Mouse (Mus musculus) kidney, postnatal 14 days (tissue): ENCODE data around the gene Acss2.
"Not testable (repeated sequence)": the region's sequence is repeated elsewhere in the genome, so short reads cannot be mapped to it uniquely, and the experiment has no call there.

Experiments used
- DNase-seq: peaks from one replicate; pipeline ENCODE4 v3.0.0; 2022; ENCODE audit warnings: mixed read lengths

Gene Acss2

DNA sequence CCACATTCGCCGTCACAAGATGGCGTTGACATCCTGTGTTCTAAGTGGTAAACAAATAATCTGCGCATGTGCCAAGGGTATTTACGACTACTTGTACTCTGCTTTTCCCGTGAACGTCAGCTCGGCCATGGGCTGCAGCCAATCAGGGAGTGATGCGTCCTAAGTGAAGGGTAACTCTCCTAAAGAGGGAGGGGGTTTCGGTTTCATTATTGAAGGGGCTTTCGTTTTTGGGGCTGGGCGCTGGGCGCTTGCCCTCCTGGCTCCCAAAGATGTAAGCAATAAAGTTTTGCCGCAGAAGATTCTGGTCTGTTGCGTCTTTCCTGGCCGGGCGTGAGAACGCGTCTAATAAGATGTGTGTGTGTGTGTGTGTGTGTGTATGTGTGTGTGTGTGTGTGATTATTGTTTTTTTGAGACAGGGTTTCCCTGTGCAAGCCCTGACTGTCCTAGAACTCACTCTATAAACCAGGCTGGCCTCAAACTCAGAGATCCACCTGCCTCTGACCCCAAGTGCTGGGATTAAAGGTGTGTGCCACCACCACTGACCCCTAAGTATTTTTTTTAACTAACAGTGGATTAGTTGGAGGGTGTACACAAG, 20.8 kb downstream of the Acss2 start:
- DNase-seq, result not testable (repeated sequence)

DNA sequence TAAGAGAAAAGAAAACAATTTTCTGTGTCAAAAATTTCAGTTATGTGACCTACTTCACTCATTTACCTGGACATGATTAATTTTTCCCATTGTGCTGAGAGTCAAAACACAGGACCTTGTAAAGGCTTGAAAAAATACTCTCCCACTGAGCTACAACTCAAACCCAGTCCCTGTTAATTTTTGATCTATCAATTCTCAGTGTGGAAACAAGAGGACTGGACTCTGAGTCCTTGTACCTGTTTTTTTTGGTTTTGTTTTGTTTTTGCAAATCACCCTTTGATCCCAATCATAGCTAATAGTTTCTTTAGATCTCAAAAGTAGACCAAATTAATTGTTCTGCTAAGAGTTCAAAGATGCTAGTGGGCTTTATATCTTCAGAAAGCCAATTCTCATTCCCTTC, 21.9 kb downstream of the Acss2 start:
- DNase-seq, result no peak

DNA sequence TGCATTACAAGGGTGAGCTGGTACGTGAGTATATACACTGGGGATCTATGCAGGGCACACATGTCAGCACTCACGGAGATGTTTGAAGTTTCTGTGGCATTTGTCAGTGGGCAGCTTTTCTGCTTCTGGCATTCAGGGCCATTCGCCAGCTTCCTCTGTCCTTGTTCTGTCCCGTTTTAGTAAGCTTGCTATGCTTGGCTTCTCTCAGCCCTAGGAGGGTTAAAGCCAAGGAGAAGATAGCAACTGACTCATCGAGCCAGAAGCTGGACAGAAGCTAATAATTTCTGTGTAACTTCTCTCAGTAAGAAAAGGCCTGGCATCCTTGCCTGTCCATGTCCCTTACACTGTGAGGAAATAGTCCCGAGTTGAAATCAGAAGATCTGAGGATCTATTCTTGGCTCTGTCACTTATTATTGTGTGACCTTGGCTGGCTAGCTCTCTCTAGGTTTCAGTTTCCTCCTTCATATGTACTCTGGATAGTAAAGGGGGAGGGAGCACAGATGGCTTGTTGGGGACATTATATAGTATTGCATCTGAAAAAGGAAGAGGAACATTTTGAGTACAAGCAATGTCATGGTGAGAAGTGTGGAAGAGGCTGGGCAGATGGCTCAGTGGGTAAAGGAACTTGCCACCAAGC, 23.2 kb downstream of the Acss2 start:
- peak; percentile 12 for DNase-seq

DNA sequence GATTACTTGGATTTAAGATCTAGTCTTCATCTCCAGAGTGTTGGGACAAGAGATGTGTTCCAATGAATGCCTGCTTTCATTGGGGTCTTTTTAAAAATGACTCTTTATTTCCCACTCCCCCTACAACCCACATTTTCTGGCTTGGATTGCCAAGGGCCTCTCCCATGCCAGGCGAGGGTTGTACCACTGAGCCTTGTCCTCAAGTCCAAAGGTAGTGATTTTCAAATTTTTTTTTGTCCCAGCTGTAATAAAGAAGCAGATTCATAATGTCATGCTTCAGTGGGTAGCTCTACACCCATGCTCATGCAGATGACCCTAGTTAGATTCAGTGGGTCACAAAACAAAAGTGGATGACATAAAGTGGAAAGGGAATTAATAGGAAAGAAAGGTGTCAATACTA, 29.2 kb downstream of the Acss2 start:
- DNase-seq, result no peak

DNA sequence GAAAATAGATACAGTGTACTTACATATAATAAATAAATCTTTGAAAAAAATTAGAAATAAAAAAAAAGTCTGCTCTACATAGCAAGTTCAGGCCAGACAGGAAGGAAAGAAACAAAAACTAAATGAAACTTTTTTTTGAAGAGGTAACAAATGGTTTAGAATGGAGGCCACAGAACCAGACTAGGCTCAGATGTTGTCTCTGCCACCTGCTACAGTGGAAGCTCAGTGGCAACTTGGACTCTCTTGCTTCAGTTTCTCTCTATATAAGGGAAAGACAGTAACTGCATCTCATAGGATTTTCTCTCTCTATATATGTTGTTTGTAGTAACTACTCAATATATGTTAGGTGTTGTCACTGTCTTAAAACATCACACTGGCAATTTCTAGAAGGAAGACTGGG, 34.6 kb downstream of the Acss2 start:
- DNase-seq, result no peak

DNA sequence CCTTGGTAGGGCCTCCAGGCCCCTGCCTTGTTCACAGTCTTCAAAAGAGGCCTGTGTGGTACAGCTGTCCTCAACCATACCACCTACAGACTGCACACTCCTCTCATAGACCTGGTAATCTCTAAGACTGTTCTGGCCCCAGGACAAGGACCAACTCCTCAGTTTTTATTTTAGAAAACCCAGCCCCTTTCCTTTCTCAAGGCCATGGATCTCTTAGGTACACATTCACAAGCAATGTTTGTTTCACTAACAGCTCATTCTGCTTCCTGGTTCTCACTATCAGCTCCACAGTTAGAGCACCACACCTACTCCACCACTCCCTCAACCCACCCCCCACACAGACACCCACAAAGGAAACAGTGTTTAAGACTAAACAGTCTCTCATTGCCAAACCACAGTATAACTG, 35.2 kb downstream of the Acss2 start:
- no peak for DNase-seq

DNA sequence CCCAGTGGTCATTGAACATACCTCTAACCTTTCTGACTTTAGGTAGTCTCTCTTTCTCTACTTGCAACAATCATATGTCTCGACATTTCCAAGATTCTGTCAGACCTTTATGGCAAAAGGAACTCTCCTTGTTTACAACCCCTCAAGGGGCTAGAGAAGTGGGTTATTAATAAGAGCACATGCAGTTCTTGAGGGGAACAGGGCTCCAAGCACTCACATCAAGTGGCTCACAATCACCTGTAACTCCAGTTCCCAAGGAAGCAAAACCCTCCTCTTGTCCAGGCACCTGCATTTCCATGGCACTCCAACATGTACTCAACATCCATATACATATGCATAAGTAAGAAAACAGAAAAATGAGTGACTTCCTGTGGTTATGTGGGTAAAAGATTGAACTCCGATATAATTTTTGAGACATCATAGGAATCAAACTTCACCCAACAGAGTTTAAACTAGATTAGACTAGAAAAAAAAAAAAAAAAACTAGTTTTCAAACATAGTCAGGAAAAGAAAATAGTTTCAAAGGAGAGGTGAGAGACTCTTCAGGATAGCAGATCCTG, 36.8 kb downstream of the Acss2 start:
- DNase-seq, result no peak

DNA sequence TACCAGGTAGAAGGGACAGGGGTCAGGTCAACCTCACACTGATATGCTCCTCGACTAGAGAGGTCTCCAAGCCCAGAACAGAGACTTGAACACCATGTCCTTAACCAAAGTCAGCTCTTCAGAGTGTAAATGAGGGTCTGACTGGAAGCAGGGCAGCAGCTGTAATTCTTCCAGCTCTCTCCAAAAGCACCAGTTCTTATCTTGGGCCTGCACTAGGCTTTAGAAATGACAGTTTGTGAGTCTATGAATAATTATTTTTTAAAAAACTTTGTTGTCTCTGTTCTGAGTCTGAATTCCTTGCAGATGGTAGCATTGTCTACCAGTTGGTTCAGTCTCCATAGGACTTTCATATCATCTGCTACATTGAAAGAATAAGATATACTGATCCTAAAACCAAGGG, 44.5 kb downstream of the Acss2 start:
- DNase-seq, result no peak

DNA sequence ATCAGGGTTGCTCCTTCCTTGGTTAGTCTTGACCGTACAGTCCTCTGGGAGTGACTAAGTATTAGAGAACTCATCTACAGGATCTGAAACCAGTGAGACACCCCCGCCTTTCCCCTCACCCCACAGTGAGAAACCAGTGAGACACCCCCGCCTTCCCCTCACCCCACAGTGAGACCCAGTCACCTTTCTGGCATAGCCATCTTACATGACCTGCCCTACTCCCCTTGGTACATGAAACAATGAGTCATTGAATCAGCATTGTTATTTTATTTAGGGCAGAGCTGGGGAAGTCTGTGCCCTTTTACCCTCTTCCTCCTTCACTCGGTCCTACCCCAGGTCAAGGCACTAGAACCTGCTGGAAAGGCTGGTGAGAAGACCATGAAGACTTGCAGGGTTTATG, 45.2 kb downstream of the Acss2 start:
- no peak for DNase-seq

DNA sequence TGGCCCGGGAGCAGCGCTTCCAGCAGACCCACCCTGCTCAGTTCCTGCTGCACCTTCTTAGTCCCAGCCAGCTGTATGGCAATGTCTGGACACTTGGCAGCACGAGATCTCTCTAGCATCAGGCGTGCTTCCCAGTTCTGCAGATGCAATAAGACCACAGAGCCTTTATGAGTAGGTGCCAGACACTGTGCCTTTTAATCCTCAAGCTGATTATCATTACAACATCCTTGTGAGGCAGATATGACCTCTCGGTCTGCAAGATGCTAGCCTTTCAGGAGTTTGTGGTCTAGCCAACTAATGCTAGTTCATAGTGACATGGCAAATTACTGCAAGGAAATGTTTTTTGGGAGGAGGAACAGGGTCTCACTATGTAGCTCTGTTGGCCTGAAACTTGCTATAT, 50.0 kb downstream of the Acss2 start:
- no peak for DNase-seq

DNA sequence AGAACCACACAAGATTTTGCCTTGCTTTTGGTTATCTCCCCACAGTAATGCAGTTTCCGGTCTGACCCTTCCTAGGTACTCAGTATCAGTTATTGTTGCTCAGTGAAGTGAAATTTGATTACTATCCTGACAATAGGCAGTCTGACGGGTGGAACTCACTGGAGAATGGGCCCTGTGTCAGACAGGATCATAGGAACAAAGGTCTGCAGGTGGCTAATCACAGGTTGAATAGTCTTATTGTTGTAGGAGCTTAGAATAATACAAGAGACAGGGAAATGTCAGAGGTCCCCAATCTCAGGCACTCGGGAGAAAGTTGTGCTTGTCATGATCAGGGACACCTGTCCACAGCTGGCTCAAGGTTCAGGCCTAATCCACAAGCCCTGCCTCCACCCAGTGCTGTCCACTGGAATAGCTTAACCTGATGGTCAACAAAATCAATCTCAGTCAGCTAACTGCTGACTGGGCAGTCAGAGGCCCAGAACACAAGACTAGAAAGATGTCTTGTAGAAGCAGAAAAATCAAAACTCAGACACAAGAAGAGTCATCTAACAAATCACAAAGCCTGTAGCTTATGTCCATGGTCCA, 51.6 kb downstream of the Acss2 start:
- no peak for DNase-seq

DNA sequence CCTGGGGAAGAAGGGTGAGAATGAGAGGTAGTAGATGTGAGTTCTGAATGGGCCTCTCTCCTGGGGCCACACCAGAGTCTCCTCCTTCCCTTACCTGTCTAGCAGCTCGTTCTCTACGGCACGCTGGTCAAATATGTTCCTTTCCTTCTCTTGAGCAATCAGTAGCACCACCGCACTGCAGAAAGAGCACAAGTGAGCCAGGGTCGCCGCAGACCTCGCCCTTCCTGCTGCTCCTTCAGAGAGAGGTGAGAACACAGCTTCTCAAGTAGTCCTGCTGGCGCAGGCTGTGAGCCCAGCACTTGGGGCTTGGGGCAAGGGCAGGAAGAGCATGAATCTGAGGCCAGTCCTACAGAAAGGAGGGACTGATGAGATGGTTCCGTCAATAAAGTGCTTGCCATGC, 55.3 kb downstream of the Acss2 start:
- no peak for DNase-seq

DNA sequence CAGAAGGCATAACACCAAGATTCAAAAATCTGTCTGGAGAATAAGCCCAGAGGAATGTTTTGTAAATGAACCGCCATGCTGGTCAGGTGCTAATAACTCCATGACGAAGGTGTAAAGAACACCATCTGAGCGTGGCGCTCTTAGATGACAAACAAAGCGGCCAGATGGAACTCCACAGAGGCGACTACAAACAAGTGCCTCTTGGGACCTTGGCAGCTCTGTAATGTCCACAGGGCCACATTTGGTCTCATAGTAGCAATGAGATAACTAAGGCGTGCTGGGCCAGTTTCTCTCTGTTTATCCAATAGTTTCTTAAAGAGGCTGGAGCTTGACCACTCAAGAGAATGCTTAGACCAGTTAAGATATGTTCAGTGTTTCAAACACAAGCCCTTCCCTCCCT, 56.2 kb downstream of the Acss2 start:
- DNase-seq, result no peak

DNA sequence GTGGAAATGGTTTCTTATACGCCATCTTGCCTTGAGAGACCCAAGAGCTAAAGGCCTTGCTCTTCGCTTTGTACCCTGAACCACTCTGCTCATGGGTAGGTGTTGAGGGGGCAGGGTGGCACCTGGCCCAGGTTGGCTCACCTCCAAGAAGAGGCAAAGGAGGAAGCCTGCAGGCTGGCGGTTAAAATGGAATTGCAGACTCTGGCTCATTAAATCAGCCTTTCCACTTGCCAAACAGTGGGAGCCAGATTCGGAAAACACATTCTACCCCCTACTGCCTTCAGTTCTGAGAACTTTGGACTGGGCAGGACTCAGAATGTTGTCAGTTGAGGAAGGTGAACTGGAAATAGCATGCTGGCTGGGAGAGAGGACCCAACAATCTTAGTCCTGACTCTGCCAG, 57.0 kb downstream of the Acss2 start:
- DNase-seq, result peak; percentile 90

DNA sequence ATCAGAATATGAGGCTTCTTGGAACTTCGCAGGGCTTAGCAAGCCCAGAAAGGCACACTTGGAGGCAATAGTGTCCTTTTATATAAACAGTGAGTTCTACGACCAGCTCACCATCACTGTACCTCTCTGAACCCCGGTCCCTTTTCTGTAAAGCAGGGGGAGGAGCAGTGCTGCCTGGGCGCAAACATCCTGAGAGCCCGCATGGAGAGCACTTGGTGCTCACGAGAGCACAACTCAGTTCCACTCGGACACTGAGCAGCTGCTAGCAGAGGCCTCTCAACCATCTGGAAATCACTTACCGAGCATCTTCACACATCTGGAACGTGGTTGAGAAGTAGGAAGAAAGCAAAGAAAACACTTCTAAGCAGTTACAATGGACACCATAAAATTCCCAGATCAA, 58.9 kb downstream of the Acss2 start:
- no peak for DNase-seq

DNA sequence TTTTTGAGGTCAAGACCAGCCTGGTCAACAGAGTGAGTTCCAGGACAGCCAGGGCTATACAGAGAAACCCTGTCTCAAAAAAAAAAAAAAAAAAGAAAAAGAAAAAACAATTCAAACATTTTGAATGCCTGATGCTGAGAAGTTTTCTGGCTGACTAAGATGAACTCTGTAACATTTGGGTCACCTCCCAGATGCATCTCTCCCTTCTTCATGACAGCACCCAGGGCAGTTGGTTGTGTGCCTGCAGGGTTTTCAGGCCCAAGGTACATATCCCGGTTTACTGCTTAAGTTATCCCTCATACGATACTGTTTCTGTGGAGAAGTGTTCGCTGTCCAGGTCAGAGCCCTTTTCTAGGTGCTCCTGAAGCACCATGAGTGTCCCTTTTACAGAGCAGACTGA, 62.6 kb downstream of the Acss2 start:
- no peak for DNase-seq

DNA sequence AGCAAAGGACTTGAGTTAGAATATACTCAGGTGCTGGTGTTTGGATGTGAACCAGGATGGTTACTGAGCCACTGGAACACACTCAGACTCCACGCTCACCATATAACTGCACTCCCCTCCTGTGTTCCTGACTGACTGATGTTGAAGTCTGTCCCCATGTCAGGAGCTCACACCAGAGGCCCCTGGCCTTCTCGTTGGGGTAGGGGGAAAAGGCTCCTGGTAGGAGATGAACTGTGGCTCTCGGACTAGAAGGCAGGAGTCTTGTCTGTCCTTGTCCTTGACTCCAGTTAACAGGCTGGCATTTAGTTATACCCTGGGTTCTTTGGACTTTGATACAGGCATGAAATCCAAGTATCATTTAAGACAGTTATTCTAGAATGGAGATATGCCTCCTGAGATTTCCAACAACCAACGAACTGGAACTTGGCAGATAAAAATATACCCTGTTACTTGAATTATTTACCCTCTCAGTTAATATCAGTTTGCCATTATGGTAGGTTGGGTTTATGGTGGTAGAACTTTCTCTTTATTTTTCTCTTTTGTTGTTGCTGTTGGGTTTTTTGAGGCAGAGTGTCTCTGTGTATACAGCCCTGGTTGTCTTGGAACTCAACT, 64.7 kb downstream of the Acss2 start:
- DNase-seq, result no peak

DNA sequence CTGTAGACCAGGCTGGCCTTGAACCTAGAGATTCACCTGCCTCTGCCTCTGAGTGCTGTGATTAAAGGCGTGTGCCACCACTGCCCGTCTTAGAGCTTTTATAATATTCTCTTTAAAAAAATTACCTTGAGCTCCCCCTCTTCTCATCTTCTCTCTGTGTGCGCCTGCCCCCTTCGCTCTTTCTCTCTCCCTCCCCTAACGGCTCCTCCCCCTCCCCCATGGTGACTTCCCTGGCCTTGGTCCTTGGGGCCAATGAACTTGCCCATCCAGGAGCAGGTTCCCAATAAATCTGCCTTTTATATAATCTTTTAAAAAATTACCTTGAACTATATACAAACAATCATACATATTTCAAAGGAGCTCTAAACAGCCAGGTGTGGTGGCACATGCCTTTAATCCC, 65.2 kb downstream of the Acss2 start:
- DNase-seq, result no peak

DNA sequence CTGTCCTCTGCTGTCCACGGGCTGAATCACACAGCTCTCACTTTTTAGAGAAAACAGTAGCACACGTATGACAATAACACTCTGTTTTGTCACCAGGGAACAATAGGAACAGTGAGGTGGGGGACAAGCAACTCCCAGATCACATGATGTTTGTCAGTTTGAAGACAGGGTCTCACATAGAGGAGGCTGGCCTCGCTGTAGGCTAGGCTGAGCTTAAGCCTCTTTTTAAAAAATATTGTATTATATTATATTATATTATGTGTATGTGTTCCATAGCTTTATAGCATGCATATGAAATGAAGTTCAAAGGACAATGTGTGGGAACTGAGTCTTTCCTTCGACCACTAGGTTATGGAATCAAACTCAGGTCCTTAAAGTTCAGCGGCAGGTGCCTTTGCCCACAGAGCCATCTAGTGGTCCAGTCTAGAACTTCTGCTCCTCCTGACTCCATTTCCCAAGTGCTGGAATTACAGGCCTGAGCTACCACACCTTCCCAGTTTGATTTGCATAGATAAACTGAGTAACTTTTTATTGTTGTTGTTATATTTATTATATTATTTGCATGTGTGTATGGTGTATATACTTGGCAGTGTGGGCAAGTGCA, 66.3 kb downstream of the Acss2 start:
- DNase-seq, result peak; percentile 81

DNA sequence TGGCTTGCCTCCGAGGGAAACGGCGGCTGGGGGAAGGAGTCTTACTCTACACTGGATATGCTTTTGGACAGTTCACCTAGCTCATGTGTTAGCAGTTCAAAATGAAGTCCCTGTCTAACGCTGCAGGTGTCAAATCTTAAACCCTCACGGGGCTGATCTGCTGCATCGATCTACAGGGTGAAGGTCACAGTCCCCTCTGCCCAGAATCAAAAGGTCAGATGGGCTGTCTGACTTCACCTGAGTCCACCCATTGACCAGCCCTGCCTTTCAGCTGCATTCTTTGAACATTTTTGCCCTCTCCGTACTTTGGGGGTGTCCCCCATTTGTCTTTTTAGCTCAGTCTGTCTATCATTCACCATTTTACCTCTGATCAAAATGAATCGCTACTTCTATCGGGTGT, 67.3 kb downstream of the Acss2 start:
- DNase-seq, result no peak

DNA sequence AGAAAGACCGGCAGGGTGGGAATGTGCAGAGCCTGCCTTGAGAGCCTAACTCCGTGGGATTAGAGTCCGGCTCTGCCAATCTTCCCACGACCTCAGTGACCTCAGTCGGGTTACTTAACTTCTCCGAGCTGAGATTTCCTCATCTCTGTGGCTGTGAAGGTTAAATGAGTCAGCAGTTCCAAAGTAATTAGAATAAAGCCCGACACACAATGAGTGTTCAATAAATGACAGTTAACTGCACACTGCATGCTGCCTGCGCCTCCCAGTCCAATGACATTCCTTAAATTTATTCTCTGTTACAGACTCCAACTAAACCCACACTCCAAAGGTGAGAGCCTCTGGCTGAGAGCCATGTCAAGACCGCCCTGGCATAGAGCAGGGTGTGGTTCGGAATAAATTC, 67.7 kb downstream of the Acss2 start:
- peak; percentile 70 for DNase-seq

DNA sequence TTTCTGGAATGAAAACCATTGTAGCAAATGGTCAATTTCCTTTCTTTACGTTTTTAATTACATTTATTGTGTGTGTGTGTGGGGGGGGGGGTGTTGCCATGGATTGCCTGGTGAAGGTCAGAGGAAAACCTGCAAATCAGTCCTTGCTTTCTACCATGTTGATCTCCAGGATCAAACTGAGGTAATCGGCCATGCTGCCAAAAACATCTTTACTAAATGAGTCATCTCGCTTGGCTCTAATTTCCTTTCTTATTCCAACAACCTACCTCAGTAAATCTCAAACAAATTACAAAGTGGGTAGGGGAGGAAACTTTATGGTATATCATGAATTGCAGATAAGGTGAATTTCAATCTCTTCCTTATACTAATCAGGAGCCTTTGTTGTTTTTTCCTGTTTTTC, 70.4 kb downstream of the Acss2 start:
- no peak for DNase-seq

DNA sequence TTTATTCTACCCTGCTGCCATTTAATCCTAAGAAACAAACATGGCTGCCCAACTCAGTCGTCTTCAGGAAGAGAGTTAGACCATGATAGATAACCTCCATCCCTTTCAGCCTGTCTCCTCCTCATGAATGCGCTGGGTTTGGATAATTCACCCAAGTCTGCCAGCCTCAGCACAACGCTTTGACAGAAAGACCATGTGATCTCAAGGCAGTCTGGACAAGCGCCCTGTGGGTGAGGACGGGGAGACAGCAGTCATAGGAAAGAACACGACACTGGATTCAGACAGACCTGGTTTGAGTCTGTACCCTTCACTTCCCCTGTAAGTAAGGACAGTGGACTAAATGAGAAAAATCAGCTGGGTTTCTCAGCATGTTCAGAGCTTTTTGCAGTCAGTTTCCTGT, 71.8 kb downstream of the Acss2 start:
- peak; percentile 36 for DNase-seq

DNA sequence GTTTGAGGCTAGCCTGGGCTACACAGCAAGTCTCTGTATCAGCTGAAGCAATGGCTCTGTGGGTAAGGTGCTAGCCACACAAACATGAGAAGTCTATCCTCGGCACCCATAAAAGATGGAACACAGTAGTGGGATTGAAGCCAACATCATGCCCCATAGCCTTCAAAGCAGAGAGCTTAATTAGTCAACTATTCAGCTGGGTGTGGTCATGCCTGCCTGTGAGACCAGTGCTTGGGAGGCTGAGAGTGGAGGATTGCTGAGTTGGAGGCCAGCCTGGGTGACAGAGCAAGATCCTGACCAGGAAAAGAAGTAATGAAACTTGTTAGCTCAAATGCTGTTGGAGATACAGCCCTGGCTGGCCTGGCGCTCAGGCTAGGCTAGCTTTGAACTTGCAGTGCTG, 73.1 kb downstream of the Acss2 start:
- DNase-seq, result no peak
